Mouse (Mus musculus): ENCODE results near the gene Zfp664.

Zfp664 gene

GRCm38 (mm10) chr5:124862013-124862866 lies at the start of gene Zfp664, which contains the start of gene Ccdc92:
Gene Zfp664 (plus strand): TSS chr5:124862691.
Gene Ccdc92 (minus strand): TSS chr5:124862424.
- peak; percentile 86 for DNase-seq (ENCODE audit: extremely low spot score, low read depth, low spot score)

GRCm38 (mm10) chr5:124814797-124815196 lies 47.7 kb upstream of the Zfp664 start:
- DNase-seq (ENCODE audit: extremely low spot score, low read depth, low spot score) = no peak

GRCm38 (mm10) chr5:124817050-124817449 lies 45.4 kb upstream of the Zfp664 start:
- DNase-seq (ENCODE audit: extremely low spot score, low read depth, low spot score) = no peak

GRCm38 (mm10) chr5:124822128-124822894 lies 40.2 kb upstream of the Zfp664 start:
- no peak for DNase-seq (ENCODE audit: extremely low spot score, low read depth, low spot score)

GRCm38 (mm10) chr5:124830331-124830730 lies 32.2 kb upstream of the Zfp664 start:
- DNase-seq (ENCODE audit: extremely low spot score, low read depth, low spot score) = no peak

GRCm38 (mm10) chr5:124835218-124835617 lies 27.3 kb upstream of the Zfp664 start:
- no peak for DNase-seq (ENCODE audit: extremely low spot score, low read depth, low spot score)

GRCm38 (mm10) chr5:124836075-124836474 lies 26.4 kb upstream of the Zfp664 start:
- DNase-seq (ENCODE audit: extremely low spot score, low read depth, low spot score) = no peak

GRCm38 (mm10) chr5:124836621-124837020 lies 25.9 kb upstream of the Zfp664 start:
- no peak for DNase-seq (ENCODE audit: extremely low spot score, low read depth, low spot score)

GRCm38 (mm10) chr5:124840202-124840601 lies 22.3 kb upstream of the Zfp664 start:
- DNase-seq (ENCODE audit: extremely low spot score, low read depth, low spot score) = no peak

GRCm38 (mm10) chr5:124840669-124841068 lies 21.8 kb upstream of the Zfp664 start:
- no peak for DNase-seq (ENCODE audit: extremely low spot score, low read depth, low spot score)

GRCm38 (mm10) chr5:124843386-124843785 lies 19.1 kb upstream of the Zfp664 start:
- DNase-seq (ENCODE audit: extremely low spot score, low read depth, low spot score) = no peak

GRCm38 (mm10) chr5:124844929-124845328 lies 17.6 kb upstream of the Zfp664 start:
- no peak for DNase-seq (ENCODE audit: extremely low spot score, low read depth, low spot score)

- no peak for DNase-seq (ENCODE audit: extremely low spot score, low read depth, low spot score)
Observed at GRCm38 (mm10) chr5:124847014-124847413, 15.5 kb upstream of the Zfp664 start.

- no peak for DNase-seq (ENCODE audit: extremely low spot score, low read depth, low spot score)
Observed at GRCm38 (mm10) chr5:124848994-124849393, 13.5 kb upstream of the Zfp664 start.

- DNase-seq (ENCODE audit: extremely low spot score, low read depth, low spot score) = no peak
Observed at GRCm38 (mm10) chr5:124851572-124851971, 10.9 kb upstream of the Zfp664 start.

GRCm38 (mm10) chr5:124852294-124852693 lies 10.2 kb upstream of the Zfp664 start:
- DNase-seq (ENCODE audit: extremely low spot score, low read depth, low spot score) = no peak

- no peak for DNase-seq (ENCODE audit: extremely low spot score, low read depth, low spot score)
Observed at GRCm38 (mm10) chr5:124853079-124853478, 9.4 kb upstream of the Zfp664 start.

- DNase-seq (ENCODE audit: extremely low spot score, low read depth, low spot score) = no peak
Observed at GRCm38 (mm10) chr5:124854202-124854601, 8.3 kb upstream of the Zfp664 start.

- no peak for DNase-seq (ENCODE audit: extremely low spot score, low read depth, low spot score)
Observed at GRCm38 (mm10) chr5:124860013-124860412, 2.5 kb upstream of the Zfp664 start.

- DNase-seq (ENCODE audit: extremely low spot score, low read depth, low spot score) = no peak
Observed at GRCm38 (mm10) chr5:124861463-124861862, 1.0 kb upstream of the Zfp664 start.

GRCm38 (mm10) chr5:124862871-124863741 lies 615 bp downstream of the Zfp664 start:
- no peak for DNase-seq (ENCODE audit: extremely low spot score, low read depth, low spot score)

Measured in hindlimb bud, embryonic 11.5 days (tissue).